Mouse (Mus musculus) myocyte (in vitro differentiated cells): ENCODE results near the gene Gm44973.

Source experiments
- POLR2A ChIP-seq: IDR thresholded peaks from one replicate; pipeline ENCODE4 v1.6.1; 2011; ENCODE audit warnings: low read depth, mild to moderate bottlenecking, control low read depth, moderate library complexity; ENCODE audit not compliant: insufficient read length
- POLR2AphosphoS2 ChIP-seq: IDR thresholded peaks from one replicate; pipeline ENCODE4 v1.6.1; 2011; ENCODE audit warnings: low read depth, control low read depth; ENCODE audit not compliant: insufficient read length

GRCm38 (mm10) chr7:5015118-5016001 lies at the start of gene Gm44973:
- TF ChIP-seq POLR2A (peak; percentile 38), POLR2AphosphoS2 (no peak)
